Mouse (Mus musculus) hindbrain, embryonic 13.5 days (tissue): ENCODE measurements around the gene Atp4b. TPM values are rescaled to one million over a fixed set of nuclear protein-coding genes. Genes with fewer than 3 reads are reported as not detected.

Experiments
- ATAC-seq: fragments of 200-750 bp; cut with Nextera tagmentation; 2 replicates; pipeline ENCODE4 v1.8.0; 2017; ENCODE audit warnings: moderate TSS enrichment; ENCODE audit not compliant: low FRiP score
- H3K27ac ChIP-seq: fragments of 300-500 bp; sonication (generic); 2 replicates; pipeline ENCODE4 v1.5.1; 2015; ENCODE audit warnings: inconsistent platforms, mild to moderate bottlenecking, moderate library complexity
- H3K27me3 ChIP-seq: fragments of 300-500 bp; sonication (generic); 2 replicates; pipeline ENCODE4 v1.6.1; 2015; ENCODE audit warnings: mild to moderate bottlenecking, inconsistent platforms
- H3K36me3 ChIP-seq: fragments of 300-500 bp; sonication (generic); 2 replicates; pipeline ENCODE4 v1.6.1; 2015; ENCODE audit warnings: mild to moderate bottlenecking, inconsistent platforms
- H3K4me1 ChIP-seq: fragments of 300-500 bp; sonication (generic); replicated peaks from 2 replicates; pipeline ENCODE4 v1.6.1; 2015; ENCODE audit warnings: inconsistent platforms
- H3K4me2 ChIP-seq: fragments of 300-500 bp; sonication (generic); 2 replicates; pipeline ENCODE4 v1.6.1; 2015; ENCODE audit warnings: inconsistent platforms, mild to moderate bottlenecking, moderate library complexity
- H3K4me3 ChIP-seq: fragments of 300-500 bp; sonication (generic); 2 replicates; pipeline ENCODE4 v1.5.1; 2015; ENCODE audit warnings: mild to moderate bottlenecking, inconsistent platforms
- H3K9ac ChIP-seq: fragments of 300-500 bp; sonication (generic); 2 replicates; pipeline ENCODE4 v1.6.1; 2015; ENCODE audit warnings: mild to moderate bottlenecking, inconsistent platforms
- H3K9me3 ChIP-seq: fragments of 300-500 bp; sonication (generic); 2 replicates; pipeline ENCODE4 v1.6.1; 2016; ENCODE audit warnings: inconsistent platforms
- WGBS: fragments of 180-500 bp; shearing (Covaris S2); methylation state at CpG from one replicate; pipeline ENCODE4 v1.1.7; 2015; 5-methylcytosine and 5-hydroxymethylcytosine counted together
- polyA plus RNA-seq: library from polyadenylated mRNA; unstranded; fragments of >200 nt; fragmentation: Nextera tagmentation; extraction: Ambion mirVana; gene quantifications from 2 replicates; pipeline ENCODE4 v1.2.1, GENCODE M21; 2015

Gene Atp4b
- polyA plus RNA-seq, 1 experiment from 2014 or later: not detected

GRCm38 (mm10) chr8:13413823-13414390 lies 17.3 kb upstream of the Atp4b start:
- 0 out of 2 replicates have a peak, but pooled peaks cover 3% of the 10 kb centered on the region for H3K27me3 ChIP-seq
- H3K4me3 ChIP-seq: no peak overlapping the region
- no peak overlapping the region for H3K27ac ChIP-seq
- no peak overlapping the region for H3K9ac ChIP-seq
- H3K36me3 ChIP-seq: no peaks in the 10 kb centered on the region
- no peaks in the 10 kb centered on the region for H3K9me3 ChIP-seq
- no peak for ATAC-seq
- H3K4me1 ChIP-seq: no peaks in the 10 kb centered on the region
- H3K4me2 ChIP-seq: no peak overlapping the region
- WGBS: 59% methylated on average over 12 of the region's 12 CpGs

DNA sequence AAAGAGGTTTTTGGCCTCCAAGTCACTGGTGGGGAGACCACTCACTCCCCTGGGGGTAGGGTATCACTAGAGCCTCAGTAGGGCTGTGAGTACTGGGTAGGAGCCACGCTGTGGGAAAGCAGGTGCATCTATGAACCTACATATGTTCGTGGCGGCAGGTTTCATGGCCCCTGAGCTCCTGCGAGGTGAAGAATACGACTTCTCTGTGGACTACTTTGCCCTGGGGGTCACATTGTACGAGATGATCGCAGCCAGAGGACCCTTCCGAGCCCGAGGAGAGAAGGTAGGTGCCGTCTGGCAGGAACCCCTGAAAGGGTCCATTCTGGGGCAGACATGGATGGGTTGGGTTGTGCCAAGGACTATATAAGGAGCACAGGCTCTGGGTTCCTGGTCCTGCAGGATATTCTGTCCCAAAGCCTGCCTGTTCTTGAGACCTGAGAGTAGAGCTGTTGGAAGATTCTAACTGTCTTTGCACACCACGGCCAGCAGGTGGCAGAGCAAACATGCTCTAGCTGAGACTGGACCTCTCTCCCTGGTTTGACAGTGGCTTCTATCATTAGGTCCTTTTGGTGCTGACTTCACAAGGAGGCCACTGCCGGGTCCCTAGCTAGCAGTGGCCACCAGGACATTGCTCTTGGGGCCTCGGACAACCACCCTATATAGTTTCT lies 16.4 kb upstream of the Atp4b start:
- Histone ChIP-seq H3K27me3 (0 out of 2 replicates have a peak, but pooled peaks cover 3% of the 10 kb centered on the region), H3K4me2 (no peak overlapping the region), H3K9ac (no peak overlapping the region), H3K4me3 (no peak overlapping the region), H3K27ac (no peak overlapping the region), H3K9me3 (no peaks in the 10 kb centered on the region), H3K4me1 (no peaks in the 10 kb centered on the region), H3K36me3 (no peaks in the 10 kb centered on the region)
- no peak for ATAC-seq
- 65% methylated on average over 13 of the region's 13 CpGs for WGBS

GRCm38 (mm10) chr8:13411597-13411996 lies 15.0 kb upstream of the Atp4b start:
- WGBS: 30% methylated on average over 6 of the region's 6 CpGs
- Histone ChIP-seq H3K4me2 (no peak overlapping the region), H3K9me3 (no peaks in the 10 kb centered on the region), H3K27me3 (0 out of 2 replicates have a peak, but pooled peaks cover 3% of the 10 kb centered on the region), H3K4me3 (no peak overlapping the region), H3K9ac (no peak overlapping the region), H3K4me1 (no peaks in the 10 kb centered on the region), H3K36me3 (no peaks in the 10 kb centered on the region), H3K27ac (no peak overlapping the region)
- ATAC-seq: no peak

DNA sequence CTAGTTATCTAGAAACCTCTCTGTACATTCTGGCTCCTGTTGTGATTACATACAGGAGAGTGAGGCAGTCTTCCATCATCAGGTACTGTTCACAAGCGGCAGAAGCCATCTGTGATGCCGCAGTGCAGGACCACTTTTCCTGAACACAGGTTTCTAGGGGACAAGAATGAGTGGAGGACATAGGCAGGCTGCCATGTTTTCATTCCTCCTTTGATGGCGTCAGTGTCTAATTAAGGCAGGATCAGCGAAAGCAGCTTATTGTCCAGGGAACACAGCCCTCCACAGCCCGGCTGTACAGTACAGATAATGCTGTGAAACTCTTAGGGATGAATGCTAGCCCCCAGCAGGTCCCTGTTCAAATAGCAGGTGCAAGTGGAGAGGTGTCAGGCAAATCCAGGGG lies 9.4 kb upstream of the Atp4b start:
- Histone ChIP-seq H3K4me3 (no peak overlapping the region), H3K27ac (no peak overlapping the region), H3K9me3 (no peaks in the 10 kb centered on the region), H3K4me2 (no peak overlapping the region), H3K36me3 (no peaks in the 10 kb centered on the region), H3K27me3 (no peaks in the 10 kb centered on the region), H3K4me1 (no peaks in the 10 kb centered on the region), H3K9ac (no peak overlapping the region)
- WGBS: 77% methylated on average over 5 of the region's 5 CpGs
- ATAC-seq: no peak

DNA sequence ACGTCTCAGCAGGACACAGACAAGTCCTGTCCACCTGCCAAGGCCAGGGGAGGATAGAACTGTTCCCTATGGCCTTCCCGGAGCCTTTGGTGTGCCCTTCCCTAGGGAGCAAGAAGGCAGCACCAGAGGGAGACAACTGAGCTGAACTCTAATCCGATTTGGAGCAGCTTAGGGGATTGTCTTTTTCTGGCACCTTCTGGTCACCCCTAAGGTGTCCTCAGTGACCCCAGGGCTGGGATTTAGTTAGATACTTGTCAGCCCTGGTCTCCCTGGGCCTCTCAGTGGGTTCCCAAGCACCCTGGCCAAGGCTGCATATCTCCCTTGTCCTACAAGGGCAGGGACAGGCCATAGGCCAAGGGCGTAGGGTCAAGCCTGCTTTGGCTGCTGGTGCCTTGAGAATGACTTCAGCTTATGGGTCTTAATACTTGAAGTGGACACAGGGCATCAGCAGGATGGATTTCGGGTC lies 8.1 kb upstream of the Atp4b start, which contains the start of gene Grk1:
Gene Grk1, plus strand, starts transcription at position 416 of the 466 bp plus-strand sequence.
- Histone ChIP-seq H3K9ac (no peak within 1 kb of the TSS), H3K4me2 (no peak within 1 kb of the TSS), H3K27ac (no peak within 1 kb of the TSS), H3K4me1 (no peaks in the 10 kb centered on the region), H3K36me3 (no peaks in the 10 kb centered on the region), H3K27me3 (no peaks in the 10 kb centered on the region), H3K9me3 (no peaks in the 10 kb centered on the region), H3K4me3 (no peak within 1 kb of the TSS)
- no peak for ATAC-seq
- WGBS: 88% methylated on average over 5 of the region's 5 CpGs

- Histone ChIP-seq H3K4me1 (no peaks in the 10 kb centered on the region), H3K27ac (no peak overlapping the region), H3K4me2 (no peak overlapping the region), H3K4me3 (no peak overlapping the region), H3K27me3 (no peaks in the 10 kb centered on the region), H3K9me3 (no peaks in the 10 kb centered on the region), H3K9ac (no peak overlapping the region), H3K36me3 (no peaks in the 10 kb centered on the region)
- 77% methylated on average over 6 of the region's 6 CpGs for WGBS
- no peak for ATAC-seq
Observed at GRCm38 (mm10) chr8:13403517-13403916, 6.9 kb upstream of the Atp4b start.

- H3K27me3 ChIP-seq: no peaks in the 10 kb centered on the region
- H3K4me1 ChIP-seq: no peaks in the 10 kb centered on the region
- H3K4me2 ChIP-seq: no peak overlapping the region
- no peaks in the 10 kb centered on the region for H3K9me3 ChIP-seq
- H3K36me3 ChIP-seq: no peaks in the 10 kb centered on the region
- H3K9ac ChIP-seq: no peak overlapping the region
- no peak overlapping the region for H3K27ac ChIP-seq
- ATAC-seq: no peak
- 92% methylated on average over 7 of the region's 7 CpGs for WGBS
- no peak overlapping the region for H3K4me3 ChIP-seq
Observed at GRCm38 (mm10) chr8:13393869-13394268, 2.8 kb downstream of the Atp4b start.

DNA sequence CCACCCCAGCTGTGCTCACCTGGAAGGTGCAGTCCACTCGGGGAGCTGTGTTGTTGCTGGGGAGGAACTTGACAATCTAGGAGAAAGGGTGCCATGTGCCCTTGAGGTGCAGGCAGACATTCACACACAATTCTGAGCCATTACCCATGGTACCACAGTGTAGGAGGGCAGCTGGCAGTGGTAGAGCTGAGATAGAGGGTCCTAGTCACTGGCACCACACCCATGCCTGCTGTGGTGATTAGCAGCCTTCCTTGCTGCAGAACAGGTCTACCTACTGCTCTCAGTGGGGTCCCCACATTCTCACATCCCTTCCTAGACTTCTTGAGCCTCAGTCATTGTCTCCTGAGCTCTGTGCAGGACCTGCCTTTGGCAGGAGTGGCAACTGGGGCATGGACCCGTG lies 7.9 kb downstream of the Atp4b start:
- no peaks in the 10 kb centered on the region for H3K27me3 ChIP-seq
- H3K27ac ChIP-seq: no peak overlapping the region
- H3K36me3 ChIP-seq: no peaks in the 10 kb centered on the region
- WGBS: 92% methylated on average over 2 of the region's 2 CpGs
- H3K9me3 ChIP-seq: no peaks in the 10 kb centered on the region
- no peak overlapping the region for H3K4me3 ChIP-seq
- H3K4me1 ChIP-seq: no peaks in the 10 kb centered on the region
- no peak for ATAC-seq
- H3K9ac ChIP-seq: no peak overlapping the region
- H3K4me2 ChIP-seq: no peak overlapping the region

- Histone ChIP-seq H3K36me3 (no peaks in the 10 kb centered on the region), H3K4me1 (no peaks in the 10 kb centered on the region), H3K4me3 (no peak overlapping the region), H3K27me3 (no peaks in the 10 kb centered on the region), H3K9me3 (no peaks in the 10 kb centered on the region), H3K27ac (no peak overlapping the region), H3K9ac (no peak overlapping the region), H3K4me2 (no peak overlapping the region)
- no peak for ATAC-seq
- WGBS: 89% methylated on average over 8 of the region's 8 CpGs
Observed at GRCm38 (mm10) chr8:13387728-13388127, 8.9 kb downstream of the Atp4b start.

- no peaks in the 10 kb centered on the region for H3K27me3 ChIP-seq
- no peak for ATAC-seq
- peaks cover 2% of the 10 kb centered on the region; the same call in 1 of the 2 replicates for H3K36me3 ChIP-seq
- no peak overlapping the region for H3K4me3 ChIP-seq
- H3K4me2 ChIP-seq: no peak overlapping the region
- H3K9me3 ChIP-seq: no peaks in the 10 kb centered on the region
- H3K27ac ChIP-seq: no peak overlapping the region
- H3K4me1 ChIP-seq: no peaks in the 10 kb centered on the region
- 77% methylated on average over 13 of the region's 13 CpGs for WGBS
- H3K9ac ChIP-seq: no peak overlapping the region
Observed at GRCm38 (mm10) chr8:13386366-13386765, 10.3 kb downstream of the Atp4b start.

DNA sequence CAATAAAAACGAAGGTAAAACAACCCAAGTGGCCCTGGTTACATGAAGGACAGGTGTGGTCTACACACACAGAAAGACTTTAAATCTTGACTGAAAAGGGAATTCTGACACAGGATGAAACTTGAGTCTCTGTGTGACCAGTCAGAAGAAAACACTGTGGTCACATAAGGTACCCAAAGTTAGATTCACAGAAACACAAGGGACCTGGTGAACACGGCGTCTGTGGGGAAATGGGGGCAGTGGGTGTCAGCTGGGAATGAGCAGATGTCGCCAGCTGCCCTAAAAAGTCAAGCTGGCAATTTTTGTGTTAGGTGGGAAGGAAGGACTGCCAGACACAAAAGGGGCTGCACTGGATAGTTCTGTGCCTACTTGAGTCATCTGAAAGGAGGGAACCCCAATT lies 13.6 kb downstream of the Atp4b start:
- no peak for ATAC-seq
- H3K4me2 ChIP-seq: no peak overlapping the region
- peaks cover 26% of the 10 kb centered on the region for H3K36me3 ChIP-seq
- WGBS: 91% methylated on average over 4 of the region's 4 CpGs
- H3K27ac ChIP-seq: no peak overlapping the region
- H3K4me1 ChIP-seq: no peaks in the 10 kb centered on the region
- no peak overlapping the region for H3K4me3 ChIP-seq
- H3K9ac ChIP-seq: no peak overlapping the region
- no peaks in the 10 kb centered on the region for H3K27me3 ChIP-seq
- no peaks in the 10 kb centered on the region; the same call in 1 of the 2 replicates for H3K9me3 ChIP-seq

DNA sequence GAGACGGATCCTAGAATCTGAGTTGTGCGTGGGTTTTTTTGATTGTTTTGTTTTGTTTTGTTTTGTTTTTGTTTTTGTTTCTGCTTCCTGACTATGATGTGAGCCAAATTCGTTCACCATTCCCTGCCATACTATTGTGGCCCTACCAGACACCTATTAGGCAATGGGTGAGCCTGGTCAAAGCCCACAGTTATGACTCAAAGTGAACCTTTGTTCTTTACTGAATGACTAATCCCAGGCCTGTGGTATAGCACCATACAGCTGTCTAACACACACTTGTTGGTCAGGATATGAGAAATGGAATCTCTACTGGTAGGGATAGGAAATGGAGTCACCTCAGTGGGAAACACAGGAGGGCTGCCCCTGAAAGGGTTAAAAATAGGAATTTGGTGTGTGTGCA lies 14.1 kb downstream of the Atp4b start:
- Histone ChIP-seq H3K27ac (no peak overlapping the region), H3K36me3 (peaks cover 26% of the 10 kb centered on the region), H3K9me3 (no peaks in the 10 kb centered on the region; the same call in 1 of the 2 replicates), H3K4me3 (no peak overlapping the region), H3K27me3 (no peaks in the 10 kb centered on the region), H3K4me1 (no peaks in the 10 kb centered on the region), H3K4me2 (no peak overlapping the region), H3K9ac (no peak overlapping the region)
- ATAC-seq: no peak
- 93% methylated on average over 3 of the region's 3 CpGs for WGBS

DNA sequence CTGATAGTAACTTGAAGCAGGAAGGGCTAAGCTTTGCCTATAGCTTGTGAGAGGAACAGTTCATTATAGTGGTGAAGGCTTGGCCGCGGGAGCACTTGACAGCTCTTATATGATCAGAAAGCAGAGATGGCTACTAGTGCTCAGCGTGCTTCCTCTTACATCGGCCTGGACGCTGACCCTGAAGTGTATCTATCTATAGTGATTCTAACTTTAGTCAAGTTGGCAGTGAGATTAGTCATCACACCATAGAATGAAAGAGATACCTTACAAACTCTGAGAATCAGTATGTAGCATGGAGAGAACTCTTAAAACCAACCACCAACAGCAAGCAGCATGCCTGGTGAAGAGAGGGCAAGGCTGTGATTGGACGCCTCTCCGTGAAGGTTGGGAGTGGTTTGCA lies 15.0 kb downstream of the Atp4b start:
- Histone ChIP-seq H3K4me3 (no peak overlapping the region), H3K9ac (no peak overlapping the region), H3K9me3 (no peaks in the 10 kb centered on the region; the same call in 1 of the 2 replicates), H3K36me3 (peaks cover 34% of the 10 kb centered on the region), H3K27me3 (no peaks in the 10 kb centered on the region), H3K4me2 (no peak overlapping the region), H3K27ac (no peak overlapping the region), H3K4me1 (no peaks in the 10 kb centered on the region)
- 93% methylated on average over 7 of the region's 7 CpGs for WGBS
- no peak for ATAC-seq
